Mouse (Mus musculus) heart, embryonic 12.5 days (tissue): ENCODE results near the gene Pink1. TPM values are rescaled to one million over a fixed set of nuclear protein-coding genes. Genes with fewer than 3 reads are reported as not detected.

Experiments used
- ATAC-seq: fragments of 200-750 bp; cut with Nextera tagmentation; 2 replicates; pipeline ENCODE4 v1.8.0; 2017; ENCODE audit warnings: moderate TSS enrichment, moderate library complexity; ENCODE audit not compliant: insufficient number of reproducible peaks, low FRiP score
- H3K27ac ChIP-seq: fragments of 300-500 bp; sonication (generic); 2 replicates; pipeline ENCODE4 v1.5.1; 2016; ENCODE audit warnings: mild to moderate bottlenecking, moderate library complexity; ENCODE audit not compliant: poor library complexity, severe bottlenecking
- H3K27me3 ChIP-seq: fragments of 300-500 bp; sonication (generic); replicated peaks from 2 replicates; pipeline ENCODE4 v1.6.1; 2016; ENCODE audit warnings: mild to moderate bottlenecking, moderate library complexity
- H3K36me3 ChIP-seq: fragments of 300-500 bp; sonication (generic); 2 replicates; pipeline ENCODE4 v1.6.1; 2016; ENCODE audit warnings: mild to moderate bottlenecking, moderate library complexity
- H3K4me1 ChIP-seq: fragments of 300-500 bp; sonication (generic); replicated peaks from 2 replicates; pipeline ENCODE4 v1.6.1; 2016; ENCODE audit warnings: mild to moderate bottlenecking
- H3K4me2 ChIP-seq: fragments of 300-500 bp; sonication (generic); 2 replicates; pipeline ENCODE4 v1.6.1; 2016; ENCODE audit warnings: mild to moderate bottlenecking, moderate library complexity
- H3K4me3 ChIP-seq: fragments of 300-500 bp; sonication (generic); 2 replicates; pipeline ENCODE4 v1.5.1; 2016; ENCODE audit warnings: mild to moderate bottlenecking
- H3K9ac ChIP-seq: fragments of 300-500 bp; sonication (generic); 2 replicates; pipeline ENCODE4 v1.6.1; 2016; ENCODE audit warnings: mild to moderate bottlenecking, moderate library complexity
- H3K9me3 ChIP-seq: fragments of 300-500 bp; sonication (generic); replicated peaks from 2 replicates; pipeline ENCODE4 v1.6.1; 2016; ENCODE audit warnings: mild to moderate bottlenecking, moderate library complexity
- WGBS: fragments of 180-500 bp; shearing (Covaris S2); methylation state at CpG from one replicate; pipeline ENCODE4 v1.1.7; 2016; 5-methylcytosine and 5-hydroxymethylcytosine counted together
- polyA plus RNA-seq: library from polyadenylated mRNA; unstranded; fragments of >200 nt; fragmentation: Nextera tagmentation; extraction: Ambion mirVana; gene quantifications from 2 replicates; pipeline ENCODE4 v1.2.1, GENCODE M21; 2016

Pink1 gene
- polyA plus RNA-seq, 1 experiment from 2014 or later, result 72.6 TPM

- WGBS, result 90% methylated on average over 11 of the region's 11 CpGs
- no peak overlapping the region for H3K4me3 ChIP-seq
- peaks cover 95% of the 10 kb centered on the region for H3K36me3 ChIP-seq
- H3K9ac ChIP-seq, result no peak overlapping the region
- H3K27me3 ChIP-seq, result no peaks in the 10 kb centered on the region
- H3K4me2 ChIP-seq, result no peak overlapping the region
- H3K9me3 ChIP-seq, result no peaks in the 10 kb centered on the region
- no peak overlapping the region for H3K27ac ChIP-seq
- H3K4me1 ChIP-seq, result no peaks in the 10 kb centered on the region
- no peak for ATAC-seq
Measured at GRCm38 (mm10) chr4:138313021-138313420, 13.1 kb downstream of the Pink1 start.

GRCm38 (mm10) chr4:138312105-138312504 lies 14.0 kb downstream of the Pink1 start:
- H3K27me3 ChIP-seq, result no peaks in the 10 kb centered on the region
- 96% methylated on average over 3 of the region's 3 CpGs for WGBS
- no peak for ATAC-seq

GRCm38 (mm10) chr4:138311595-138311994 lies 14.5 kb downstream of the Pink1 start:
- ATAC-seq, result peak; percentile 42; the same call in 1 of the 2 replicates
- Histone ChIP-seq H3K4me3 (no peak overlapping the region), H3K9me3 (no peaks in the 10 kb centered on the region), H3K27ac (no peak overlapping the region), H3K4me1 (no peaks in the 10 kb centered on the region), H3K4me2 (no peak overlapping the region), H3K36me3 (peaks cover 97% of the 10 kb centered on the region), H3K27me3 (no peaks in the 10 kb centered on the region), H3K9ac (no peak overlapping the region)
- 59% methylated on average over 8 of the region's 8 CpGs for WGBS

More at GRCm38 (mm10) chr4:138312105-138312504, 14.0 kb downstream of the Pink1 start:
- H3K9ac ChIP-seq, result no peak overlapping the region
- H3K27ac ChIP-seq, result no peak overlapping the region
- no peak overlapping the region for H3K4me3 ChIP-seq
- H3K9me3 ChIP-seq, result no peaks in the 10 kb centered on the region
- H3K4me2 ChIP-seq, result no peak overlapping the region
- no peaks in the 10 kb centered on the region for H3K4me1 ChIP-seq
- H3K36me3 ChIP-seq, result peaks cover 97% of the 10 kb centered on the region

GRCm38 (mm10) chr4:138310311-138310910 lies 15.7 kb downstream of the Pink1 start:
- Histone ChIP-seq H3K27ac (no peak overlapping the region), H3K4me1 (peaks cover 6% of the 10 kb centered on the region), H3K9ac (no peak overlapping the region), H3K36me3 (peaks cover 89% of the 10 kb centered on the region), H3K27me3 (no peaks in the 10 kb centered on the region), H3K4me2 (no peak overlapping the region), H3K4me3 (no peak overlapping the region), H3K9me3 (no peaks in the 10 kb centered on the region)
- ATAC-seq, result no peak
- WGBS, result 91% methylated on average over 19 of the region's 19 CpGs

DNA sequence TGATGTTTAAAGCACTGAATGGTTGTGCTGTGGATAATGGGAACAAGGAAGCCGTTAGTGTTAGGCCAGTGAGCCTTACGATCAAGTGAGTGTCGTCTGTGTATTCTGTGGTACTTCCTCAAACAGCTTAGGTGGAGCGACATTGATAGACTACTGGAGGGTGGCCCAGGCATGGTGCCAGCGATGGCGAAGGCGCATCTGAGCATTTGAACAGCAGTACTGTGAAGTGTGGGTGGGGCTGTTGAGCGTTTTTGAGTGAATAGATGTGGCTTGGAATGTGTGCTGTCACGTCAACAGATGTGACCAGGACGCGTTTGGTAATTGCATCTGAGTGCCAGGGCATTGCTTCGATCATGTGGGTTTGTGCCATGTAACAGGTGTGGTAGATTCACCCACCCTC lies 18.4 kb downstream of the Pink1 start:
- Histone ChIP-seq H3K4me2 (no peak overlapping the region), H3K9me3 (no peaks in the 10 kb centered on the region), H3K36me3 (peaks cover 62% of the 10 kb centered on the region), H3K4me3 (no peak overlapping the region), H3K27ac (no peak overlapping the region), H3K4me1 (peaks cover 18% of the 10 kb centered on the region), H3K9ac (no peak overlapping the region), H3K27me3 (no peaks in the 10 kb centered on the region)
- 92% methylated on average over 12 of the region's 12 CpGs for WGBS
- ATAC-seq, result no peak

DNA sequence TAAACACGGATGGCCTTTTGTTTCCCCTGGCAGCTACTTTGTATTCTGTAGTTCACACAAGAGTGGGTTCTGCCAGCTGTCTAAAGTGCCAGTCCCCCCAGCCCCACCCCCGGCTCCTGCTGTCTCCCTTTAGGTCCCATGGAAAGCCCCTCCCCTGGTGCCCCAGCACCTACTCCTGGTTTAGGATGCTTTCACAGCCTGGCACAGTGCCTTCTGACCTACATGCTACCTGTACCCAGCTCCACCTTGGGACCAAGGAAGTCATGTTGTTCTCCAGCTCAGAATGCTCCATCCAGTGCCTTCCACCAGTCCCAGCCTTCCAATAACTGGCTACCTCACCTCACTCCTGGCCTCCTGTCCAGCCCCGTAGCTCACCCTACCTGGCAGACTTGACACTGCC lies 19.1 kb downstream of the Pink1 start:
- H3K4me3 ChIP-seq, result no peak overlapping the region
- no peak for ATAC-seq
- peaks cover 18% of the 10 kb centered on the region for H3K4me1 ChIP-seq
- H3K27ac ChIP-seq, result no peak overlapping the region
- H3K9me3 ChIP-seq, result no peaks in the 10 kb centered on the region
- 89% methylated on average over 3 of the region's 3 CpGs for WGBS
- no peaks in the 10 kb centered on the region for H3K27me3 ChIP-seq
- H3K36me3 ChIP-seq, result peaks cover 55% of the 10 kb centered on the region
- H3K4me2 ChIP-seq, result no peak overlapping the region
- H3K9ac ChIP-seq, result no peak overlapping the region

- 0% methylated on average over 64 of the region's 64 CpGs for WGBS
- H3K36me3 ChIP-seq, result peaks cover 31% of the 10 kb centered on the region
Measured at GRCm38 (mm10) chr4:138304340-138305104, 21.6 kb downstream of the Pink1 start, which contains the start of gene Ddost. Gene Ddost, plus strand, starts transcription at chr4:138304730.

DNA sequence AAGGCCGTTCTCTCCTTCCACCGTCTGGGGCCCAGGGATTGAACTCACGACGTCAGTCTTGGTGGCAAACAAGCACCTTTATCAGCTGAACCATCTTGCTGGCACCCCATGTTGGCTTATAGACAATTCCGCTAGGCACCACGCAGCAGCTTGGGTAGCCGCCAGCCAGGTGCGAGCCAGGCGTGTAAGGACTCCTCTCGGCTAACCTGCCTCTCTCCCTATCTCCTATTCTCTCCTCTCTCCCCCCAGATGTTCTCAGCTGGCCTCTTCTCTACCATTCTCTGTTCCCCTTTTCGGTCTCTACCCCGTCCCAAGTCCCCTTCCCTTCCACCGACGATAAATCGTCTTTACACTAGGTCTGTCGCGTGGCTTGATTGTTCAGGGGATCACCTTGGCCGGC lies 22.4 kb downstream of the Pink1 start:
- WGBS, result 16% methylated on average over 18 of the region's 18 CpGs
- Histone ChIP-seq H3K36me3 (peaks cover 23% of the 10 kb centered on the region), H3K4me3 (peak overlapping the region; percentile 93), H3K9ac (peak overlapping the region; percentile 78), H3K4me2 (peak overlapping the region; percentile 90), H3K27ac (peak overlapping the region; percentile 67), H3K4me1 (peaks cover 18% of the 10 kb centered on the region), H3K9me3 (peaks cover 4% of the 10 kb centered on the region; the same call in 1 of the 2 replicates), H3K27me3 (no peaks in the 10 kb centered on the region)
- no peak for ATAC-seq

More at GRCm38 (mm10) chr4:138304340-138305104, 21.6 kb downstream of the Pink1 start, which contains the start of gene Ddost:
- peak within 1 kb of the TSS; percentile 95 for H3K4me2 ChIP-seq
- peak; percentile 97 for ATAC-seq
- peaks cover 4% of the 10 kb centered on the region; the same call in 1 of the 2 replicates for H3K9me3 ChIP-seq
- H3K9ac ChIP-seq, result peak within 1 kb of the TSS; percentile 94
- H3K4me1 ChIP-seq, result peaks cover 18% of the 10 kb centered on the region
- no peaks in the 10 kb centered on the region for H3K27me3 ChIP-seq
- H3K4me3 ChIP-seq, result peak within 1 kb of the TSS; percentile 93
- H3K27ac ChIP-seq, result peak within 1 kb of the TSS; percentile 69

DNA sequence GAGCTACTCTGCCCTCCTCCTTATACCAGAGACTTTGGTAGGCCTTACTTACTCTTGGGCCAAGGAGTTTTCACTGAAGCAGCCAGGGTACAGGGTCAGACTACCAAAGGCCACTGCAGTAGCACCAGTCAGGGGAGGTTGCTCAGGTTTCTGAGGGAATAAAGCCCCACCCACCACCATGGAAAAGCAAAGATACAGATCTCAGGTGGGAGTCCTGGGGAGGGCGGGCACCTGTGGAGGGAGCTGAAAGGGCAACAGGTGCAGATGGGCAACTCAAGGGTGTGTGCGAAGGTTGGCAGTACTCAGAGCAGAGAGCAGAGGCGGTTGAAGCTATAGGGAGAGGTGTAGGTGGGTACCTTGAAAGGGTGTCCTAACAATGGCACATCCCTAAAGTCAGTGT lies 23.1 kb downstream of the Pink1 start:
- Histone ChIP-seq H3K9ac (no peak overlapping the region), H3K4me2 (peak overlapping the region; percentile 90; the same call in 1 of the 2 replicates), H3K4me1 (peaks cover 18% of the 10 kb centered on the region), H3K27me3 (no peaks in the 10 kb centered on the region), H3K36me3 (peaks cover 16% of the 10 kb centered on the region), H3K9me3 (peaks cover 4% of the 10 kb centered on the region; the same call in 1 of the 2 replicates), H3K4me3 (no peak overlapping the region), H3K27ac (no peak overlapping the region)
- 93% methylated on average over 3 of the region's 3 CpGs for WGBS
- no peak for ATAC-seq

- Histone ChIP-seq H3K4me1 (peaks cover 18% of the 10 kb centered on the region), H3K4me3 (no peak overlapping the region), H3K9ac (no peak overlapping the region), H3K27ac (no peak overlapping the region), H3K36me3 (no peaks in the 10 kb centered on the region), H3K4me2 (no peak overlapping the region), H3K27me3 (no peaks in the 10 kb centered on the region), H3K9me3 (peaks cover 4% of the 10 kb centered on the region; the same call in 1 of the 2 replicates)
- WGBS, result 78% methylated on average over 10 of the region's 10 CpGs
- no peak for ATAC-seq
Measured at GRCm38 (mm10) chr4:138301271-138301780, 24.8 kb downstream of the Pink1 start.

- Histone ChIP-seq H3K27me3 (no peaks in the 10 kb centered on the region), H3K27ac (no peak overlapping the region), H3K9me3 (peaks cover 8% of the 10 kb centered on the region), H3K4me3 (no peak overlapping the region), H3K36me3 (no peaks in the 10 kb centered on the region), H3K4me1 (no peaks in the 10 kb centered on the region), H3K9ac (no peak overlapping the region), H3K4me2 (no peak overlapping the region)
- 81% methylated on average over 9 of the region's 14 CpGs for WGBS
- no peak for ATAC-seq
Measured at GRCm38 (mm10) chr4:138293949-138294550, 32.1 kb downstream of the Pink1 start.
